Comparison of ENCODE assay signal across 8 mouse cellular contexts in genomic region chr5:24586106-24586505, GRCm38 (mm10). TPM values are rescaled to one million over a fixed set of nuclear protein-coding genes. Genes with fewer than 3 reads are reported as not detected.
DNase-seq lines count a peak whose midpoint lies in the region; ATAC-seq and TF ChIP-seq lines count a peak whose summit lies in the region.

No protein-coding gene starts in this region.

- no peaks in the 10 kb centered on the region for H3K27me3 ChIP-seq in lung, embryonic 16.5 days (ENCODE audit: control insufficient read depth, insufficient read depth, low read depth, low read length)
- no peaks in the 10 kb centered on the region for H3K27me3 ChIP-seq in embryonic facial prominence, embryonic 13.5 days
- no peaks in the 10 kb centered on the region for H3K27me3 ChIP-seq in limb, embryonic 11.5 days (ENCODE audit: control insufficient read depth, insufficient read depth, low read length)

- H3K4me1 ChIP-seq in lung, embryonic 16.5 days (replicated peaks; ENCODE audit: control insufficient read depth, insufficient read depth, low read length), result peaks cover 18% of the 10 kb centered on the region
- H3K4me1 ChIP-seq in embryonic facial prominence, embryonic 13.5 days, result peaks cover 27% of the 10 kb centered on the region
- H3K4me1 ChIP-seq in limb, embryonic 11.5 days (ENCODE audit: control insufficient read depth, insufficient read depth, low read length), result peaks cover 12% of the 10 kb centered on the region
- H3K4me1 ChIP-seq in olfactory bulb, adult 2 months (ENCODE audit: control insufficient read depth, insufficient read depth, low read length), result peaks cover 24% of the 10 kb centered on the region

- H3K9me3 ChIP-seq in lung, embryonic 16.5 days (ENCODE audit: control insufficient read depth, low read length), result no peaks in the 10 kb centered on the region
- no peaks in the 10 kb centered on the region for H3K9me3 ChIP-seq in embryonic facial prominence, embryonic 13.5 days
- H3K9me3 ChIP-seq in limb, embryonic 11.5 days (ENCODE audit: control insufficient read depth, low read length), result no peaks in the 10 kb centered on the region

- DNase-seq in lung, postnatal 4 days, result no peak
- peak; percentile 28 for DNase-seq in limb, embryonic 11.5 days (ENCODE audit: low spot score)
- DNase-seq in layer of hippocampus, postnatal 36 days, result no peak
- DNase-seq in lung, adult 18-20 months, result no peak
- no peak for DNase-seq in urinary bladder, postnatal 10 days (ENCODE audit: low spot score)

- H3K27ac ChIP-seq in lung, embryonic 16.5 days (ENCODE audit: low read length), result no peak overlapping the region
- H3K27ac ChIP-seq in embryonic facial prominence, embryonic 13.5 days, result no peak overlapping the region; the same call in 1 of the 2 replicates
- H3K27ac ChIP-seq in limb, embryonic 11.5 days (replicated peaks; ENCODE audit: low read depth, low read length), result no peak overlapping the region
- no peak overlapping the region for H3K27ac ChIP-seq in olfactory bulb, adult 2 months (ENCODE audit: insufficient read depth, low read depth, low read length)

- no peak for TF ChIP-seq CTCF in olfactory bulb, adult 2 months (IDR thresholded peaks at IDR 0.05; ENCODE audit: insufficient read depth, low read depth, low read length)

- H3K4me2 ChIP-seq in lung, embryonic 16.5 days (ENCODE audit: low read depth, low read length), result peak overlapping the region; percentile 84
- peak overlapping the region; percentile 92 for H3K4me2 ChIP-seq in embryonic facial prominence, embryonic 13.5 days
- H3K4me2 ChIP-seq in limb, embryonic 11.5 days (ENCODE audit: low read depth, severe bottlenecking), result peak overlapping the region; percentile 85

- 11% methylated on average over 8 of the region's 8 CpGs for WGBS in lung, embryonic 16.5 days
- 8% methylated on average over 8 of the region's 8 CpGs for WGBS in embryonic facial prominence, embryonic 13.5 days
- WGBS in limb, embryonic 11.5 days, result 14% methylated on average over 8 of the region's 8 CpGs
- WGBS in olfactory bulb, adult 2 months, result 5% methylated on average over 8 of the region's 8 CpGs

- H3K36me3 ChIP-seq in lung, embryonic 16.5 days (ENCODE audit: control insufficient read depth, insufficient read depth, low read length), result peaks cover 12% of the 10 kb centered on the region
- H3K36me3 ChIP-seq in embryonic facial prominence, embryonic 13.5 days, result peaks cover 21% of the 10 kb centered on the region
- peaks cover 2% of the 10 kb centered on the region; the same call in 1 of the 2 replicates for H3K36me3 ChIP-seq in limb, embryonic 11.5 days (ENCODE audit: control insufficient read depth, insufficient read depth, low read length)

- H3K9ac ChIP-seq in lung, embryonic 16.5 days (ENCODE audit: low read length), result peak overlapping the region; percentile 77
- peak overlapping the region; percentile 87 for H3K9ac ChIP-seq in embryonic facial prominence, embryonic 13.5 days
- peak overlapping the region; percentile 76 for H3K9ac ChIP-seq in limb, embryonic 11.5 days (ENCODE audit: low read length)

- no peak for TF ChIP-seq POLR2A in olfactory bulb, adult 2 months (IDR thresholded peaks at IDR 0.05; ENCODE audit: insufficient read depth, low read depth, low read length)

- peak overlapping the region; percentile 76 for H3K4me3 ChIP-seq in lung, embryonic 16.5 days (ENCODE audit: low read length)
- H3K4me3 ChIP-seq in embryonic facial prominence, embryonic 13.5 days, result peak overlapping the region; percentile 87
- H3K4me3 ChIP-seq in limb, embryonic 11.5 days (ENCODE audit: low read depth, low read length), result peak overlapping the region; percentile 92
- H3K4me3 ChIP-seq in olfactory bulb, adult 2 months (ENCODE audit: insufficient read depth, low read depth, low read length), result peak overlapping the region; percentile 88

- 0 out of 2 replicates have a peak, but pooled peaks have one; percentile 19 for ATAC-seq in lung, embryonic 16.5 days (ENCODE audit: low read depth)
- ATAC-seq in embryonic facial prominence, embryonic 13.5 days (ENCODE audit: insufficient number of reproducible peaks, insufficient read depth, low FRiP score, low TSS enrichment, low read depth), result no peak
- peak; percentile 26; the same call in 1 of the 2 replicates for ATAC-seq in limb, embryonic 11.5 days (ENCODE audit: insufficient number of reproducible peaks, low FRiP score, low TSS enrichment, low read depth)

RNA-seq across cellular contexts. Expression of gene Chpf2, which starts 0.4 kb away (rescaled TPM):
- 19.4 and 20.2 TPM in 2 replicates for polyA plus RNA-seq in lung, embryonic 16.5 days (2015; fragmentation: Nextera tagmentation; extraction: Ambion mirVana)
- polyA plus RNA-seq in embryonic facial prominence, embryonic 13.5 days (2015; fragmentation: Nextera tagmentation; extraction: Ambion mirVana), result 24.2 and 26.4 TPM in 2 replicates
- polyA plus RNA-seq in limb, embryonic 11.5 days (2014; fragmentation: Nextera tagmentation; extraction: Ambion mirVana), result 8.1 and 9.0 TPM in 2 replicates
- not detected in 2 replicates for polyA plus RNA-seq in olfactory bulb, adult 2 months (2012; ENCODE audit: insufficient read depth, insufficient read length, low replicate concordance, missing spikeins)
- 10 to 100 TPM; 58.0 to 61.2 TPM for total RNA-seq in layer of hippocampus, postnatal 36 days (2021)

RNA-seq across cellular contexts. Expression of gene Abcf2, which starts 8.8 kb away (rescaled TPM):
- 88.9 and 93.4 TPM in 2 replicates for polyA plus RNA-seq in lung, embryonic 16.5 days (2015; fragmentation: Nextera tagmentation; extraction: Ambion mirVana)
- 112 and 115 TPM in 2 replicates for polyA plus RNA-seq in embryonic facial prominence, embryonic 13.5 days (2015; fragmentation: Nextera tagmentation; extraction: Ambion mirVana)
- 149 and 155 TPM in 2 replicates for polyA plus RNA-seq in limb, embryonic 11.5 days (2014; fragmentation: Nextera tagmentation; extraction: Ambion mirVana)
- not detected in 2 replicates for polyA plus RNA-seq in olfactory bulb, adult 2 months (2012; ENCODE audit: insufficient read depth, insufficient read length, low replicate concordance, missing spikeins)
- 10 to 100 TPM; 74.5 to 77.3 TPM for total RNA-seq in layer of hippocampus, postnatal 36 days (2021)

RNA-seq across cellular contexts. Expression of gene 4931409K22Rik, which starts 29.5 kb away (rescaled TPM):
- polyA plus RNA-seq in lung, embryonic 16.5 days (2015; fragmentation: Nextera tagmentation; extraction: Ambion mirVana), result 0.14 TPM in 1 of 2 replicates, not detected in the other
- 0.11 TPM in 1 of 2 replicates, not detected in the other for polyA plus RNA-seq in embryonic facial prominence, embryonic 13.5 days (2015; fragmentation: Nextera tagmentation; extraction: Ambion mirVana)
- polyA plus RNA-seq in limb, embryonic 11.5 days (2014; fragmentation: Nextera tagmentation; extraction: Ambion mirVana), result not detected in 2 replicates
- polyA plus RNA-seq in olfactory bulb, adult 2 months (2012; ENCODE audit: insufficient read depth, insufficient read length, low replicate concordance, missing spikeins), result not detected in 2 replicates
- not detected for total RNA-seq in layer of hippocampus, postnatal 36 days (2021)

RNA-seq across cellular contexts. Expression of gene Smarcd3, which starts 38.1 kb away (rescaled TPM):
- polyA plus RNA-seq in lung, embryonic 16.5 days (2015; fragmentation: Nextera tagmentation; extraction: Ambion mirVana), result 21.1 and 22.2 TPM in 2 replicates
- polyA plus RNA-seq in embryonic facial prominence, embryonic 13.5 days (2015; fragmentation: Nextera tagmentation; extraction: Ambion mirVana), result 37.4 and 43.5 TPM in 2 replicates
- 44.2 and 44.7 TPM in 2 replicates for polyA plus RNA-seq in limb, embryonic 11.5 days (2014; fragmentation: Nextera tagmentation; extraction: Ambion mirVana)
- polyA plus RNA-seq in olfactory bulb, adult 2 months (2012; ENCODE audit: insufficient read depth, insufficient read length, low replicate concordance, missing spikeins), result not detected in 2 replicates
- 10 to 100 TPM; 88.0 to 89.8 TPM for total RNA-seq in layer of hippocampus, postnatal 36 days (2021)

RNA-seq across cellular contexts. Expression of gene Asb10, which starts 45.3 kb away (rescaled TPM):
- 0.13 and 0.63 TPM in 2 replicates for polyA plus RNA-seq in lung, embryonic 16.5 days (2015; fragmentation: Nextera tagmentation; extraction: Ambion mirVana)
- polyA plus RNA-seq in embryonic facial prominence, embryonic 13.5 days (2015; fragmentation: Nextera tagmentation; extraction: Ambion mirVana), result 0.56 and 0.63 TPM in 2 replicates
- polyA plus RNA-seq in limb, embryonic 11.5 days (2014; fragmentation: Nextera tagmentation; extraction: Ambion mirVana), result 0.40 and 0.81 TPM in 2 replicates
- polyA plus RNA-seq in olfactory bulb, adult 2 months (2012; ENCODE audit: insufficient read depth, insufficient read length, low replicate concordance, missing spikeins), result not detected in 2 replicates
- total RNA-seq in layer of hippocampus, postnatal 36 days (2021), result under 1 TPM in 1 of 2 experiments, not detected in 1; 0.25 TPM
